Mouse (Mus musculus): ENCODE data around the gene Ptp4a2.
"Not testable (repeated sequence)": the region's sequence is repeated elsewhere in the genome, so short reads cannot be mapped to it uniquely, and the experiment has no call there.

Gene Ptp4a2

DNA sequence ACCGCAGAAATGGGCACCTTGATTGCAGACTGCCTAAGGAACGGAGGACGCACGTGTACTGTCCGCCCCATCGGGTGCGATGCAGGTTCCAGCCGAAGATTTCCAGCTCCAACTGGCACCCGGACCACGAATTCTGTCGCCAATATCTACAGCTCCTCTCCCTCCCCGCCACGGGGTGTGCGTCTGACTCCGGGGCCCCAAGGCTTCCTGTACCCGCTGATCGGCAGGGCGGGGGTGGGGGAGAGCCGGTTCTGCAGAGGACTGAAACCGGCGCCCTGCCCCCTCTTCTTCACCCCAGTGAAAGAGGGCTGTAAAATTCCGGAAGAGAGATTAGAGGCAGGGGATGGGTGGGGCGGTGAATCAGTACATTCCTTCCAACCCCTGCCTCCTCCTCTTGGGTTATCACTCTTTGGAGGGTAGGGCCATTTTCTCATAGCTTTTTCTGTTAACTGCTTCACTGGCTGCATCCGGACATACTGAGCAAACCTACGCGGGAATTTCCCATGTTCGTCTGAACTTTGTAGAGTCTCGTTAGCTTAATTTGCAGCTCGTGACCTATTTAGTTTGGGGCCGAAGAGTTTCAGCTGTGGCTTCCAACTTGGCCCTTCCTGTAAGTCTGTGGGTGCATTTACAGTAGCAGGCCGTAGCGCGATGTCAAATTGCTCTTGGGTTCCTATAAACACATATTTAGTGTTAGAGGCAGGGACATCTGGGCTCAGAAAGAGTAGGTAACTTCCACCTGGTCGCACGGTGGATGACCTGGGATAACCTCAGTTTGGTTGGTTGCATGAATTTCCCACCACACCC lies at the start of gene Ptp4a2:
TSS of gene Ptp4a2 (plus strand) at position 422 of the 807 bp plus-strand sequence.
- no peak for ATAC-seq (ENCODE audit: insufficient number of reproducible peaks, low FRiP score, low TSS enrichment)

DNA sequence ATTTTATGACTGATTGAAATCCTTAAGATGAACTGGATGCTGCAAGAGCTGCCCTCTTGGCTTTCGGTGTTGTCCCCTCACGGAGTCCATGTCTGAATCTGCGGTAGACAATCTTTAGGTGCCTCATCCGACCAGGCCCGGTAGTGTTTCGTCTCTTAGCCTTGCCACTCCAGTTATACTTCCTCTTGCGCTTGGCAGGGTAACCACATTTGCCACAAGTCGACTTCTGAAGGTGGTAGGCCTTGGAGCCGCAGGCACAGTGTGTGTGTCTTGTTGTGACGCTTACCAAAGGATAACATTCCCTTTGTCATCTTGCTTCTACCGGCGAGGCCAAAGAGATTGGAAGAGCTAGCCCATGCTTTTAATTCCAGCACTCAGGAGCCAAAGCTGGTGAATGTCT lies 49.4 kb upstream of the Ptp4a2 start:
- no peak for ATAC-seq (ENCODE audit: insufficient number of reproducible peaks, low FRiP score, low TSS enrichment)

DNA sequence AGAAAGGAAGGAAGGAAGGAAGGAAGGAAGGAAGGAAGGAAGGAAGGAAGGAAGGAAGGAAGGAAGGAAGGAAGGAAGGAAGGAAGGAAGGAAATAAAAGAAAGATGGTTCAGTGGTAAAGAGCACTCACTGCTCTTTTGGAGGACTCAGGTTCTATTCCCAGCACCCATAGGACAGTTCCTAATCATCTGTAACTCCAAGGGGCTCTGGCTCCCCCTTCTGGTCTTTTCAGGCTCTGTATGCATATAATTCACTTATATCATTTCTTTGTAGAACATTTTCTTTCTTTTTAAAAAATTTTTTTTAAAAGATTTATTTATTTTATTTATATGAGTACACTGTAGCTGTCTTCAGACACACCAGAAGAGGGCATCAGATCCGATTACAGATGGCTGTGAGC lies 48.5 kb upstream of the Ptp4a2 start:
- not testable (repeated sequence) for ATAC-seq (ENCODE audit: insufficient number of reproducible peaks, low FRiP score, low TSS enrichment)

DNA sequence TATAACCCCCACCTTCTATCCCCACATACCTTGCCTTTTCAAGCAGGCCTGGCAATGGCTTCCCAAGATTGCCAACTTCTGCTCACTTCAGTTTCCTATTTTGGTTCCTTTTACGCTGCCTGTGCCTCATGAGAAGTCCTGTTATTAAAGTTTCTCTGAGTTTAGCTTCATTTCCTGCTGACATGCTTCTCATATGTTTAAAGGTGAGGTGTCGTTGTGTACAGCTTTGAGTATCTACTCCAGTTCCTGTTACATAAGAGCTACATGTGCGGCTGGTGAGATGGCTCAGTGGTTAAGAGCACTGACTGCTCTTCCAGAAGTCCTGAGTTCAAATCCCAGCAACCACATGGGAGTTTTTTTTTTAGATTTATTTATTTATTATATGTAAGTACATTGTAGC lies 45.7 kb upstream of the Ptp4a2 start:
- ATAC-seq (ENCODE audit: insufficient number of reproducible peaks, low FRiP score, low TSS enrichment), result no peak

DNA sequence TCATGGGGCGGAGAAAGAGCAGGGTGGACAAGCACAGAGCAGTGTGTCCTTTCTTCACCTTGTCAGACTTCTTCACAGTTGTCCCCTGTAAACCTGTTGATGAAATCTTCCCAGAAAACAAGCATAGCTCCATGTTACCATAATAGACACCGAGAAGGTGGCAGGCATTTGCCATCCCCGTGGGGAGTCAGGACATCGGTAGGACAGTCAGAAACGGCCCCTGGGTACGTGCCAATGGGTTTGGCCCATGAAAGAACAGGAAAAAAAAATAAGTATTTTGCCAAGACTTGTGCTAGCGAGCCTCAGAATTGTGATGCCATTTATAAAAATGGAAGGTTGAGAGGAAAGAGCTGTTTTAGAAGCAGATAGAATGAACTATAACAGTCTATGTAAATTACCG lies 43.2 kb upstream of the Ptp4a2 start:
- ATAC-seq (ENCODE audit: insufficient number of reproducible peaks, low FRiP score, low TSS enrichment), result no peak

DNA sequence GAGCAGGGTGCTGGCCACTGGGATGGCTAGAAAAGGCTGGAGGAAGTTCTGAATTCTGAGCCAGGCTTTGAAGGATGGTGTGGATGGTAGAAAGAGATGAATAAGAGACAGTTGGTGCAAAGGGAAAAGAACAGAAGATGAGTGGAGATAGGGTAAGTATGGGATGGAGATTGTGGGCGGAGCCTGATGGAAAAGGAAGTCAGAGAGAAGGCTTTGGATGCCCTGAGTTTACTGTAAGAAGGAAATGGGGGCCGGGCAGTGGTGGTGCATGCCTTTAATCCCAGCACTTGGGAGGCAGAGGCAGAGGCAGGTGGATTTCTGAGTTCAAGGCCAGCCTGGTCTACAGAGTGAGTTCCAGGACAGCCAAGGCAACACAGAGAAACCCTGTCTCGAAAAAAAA lies 42.3 kb upstream of the Ptp4a2 start:
- ATAC-seq (ENCODE audit: insufficient number of reproducible peaks, low FRiP score, low TSS enrichment), result not testable (repeated sequence)

DNA sequence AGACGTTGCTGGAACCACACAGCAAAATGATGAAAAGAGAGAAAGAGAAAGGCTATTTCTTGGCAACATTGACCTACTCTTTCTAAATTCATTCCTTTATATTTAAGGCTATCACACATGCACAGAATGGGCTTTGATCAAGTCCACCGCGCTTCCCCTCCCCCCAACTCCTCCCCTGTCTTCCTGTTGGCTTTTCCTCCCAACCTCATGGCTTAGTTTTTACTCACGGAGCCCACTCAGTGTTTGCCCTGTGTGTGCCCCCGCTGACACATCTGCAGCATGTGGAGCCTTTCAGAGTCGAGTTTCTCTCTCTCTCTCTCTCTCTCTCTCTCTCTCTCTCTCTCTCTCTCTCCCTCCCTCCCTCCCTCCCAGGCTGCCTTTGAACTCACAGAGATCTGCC lies 40.4 kb upstream of the Ptp4a2 start:
- ATAC-seq (ENCODE audit: insufficient number of reproducible peaks, low FRiP score, low TSS enrichment), result no peak

DNA sequence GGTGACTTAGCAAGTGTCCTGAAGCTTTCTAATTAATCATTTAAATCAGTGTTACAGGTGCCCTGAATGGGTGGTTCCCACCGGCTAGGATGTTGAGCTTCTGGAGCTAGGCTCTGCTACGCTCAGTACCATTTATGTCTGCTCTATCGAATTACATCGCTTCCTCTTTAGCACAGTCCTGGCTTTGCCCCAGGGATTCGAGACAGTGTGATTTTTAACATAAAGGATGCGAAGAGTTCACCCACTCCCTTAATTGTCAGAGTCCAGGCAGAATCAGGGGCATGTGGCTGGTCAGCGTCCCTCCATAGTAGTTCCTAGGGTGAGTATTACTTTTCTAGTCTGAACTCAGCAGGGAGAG lies 39.7 kb upstream of the Ptp4a2 start:
- ATAC-seq (ENCODE audit: insufficient number of reproducible peaks, low FRiP score, low TSS enrichment), result no peak

DNA sequence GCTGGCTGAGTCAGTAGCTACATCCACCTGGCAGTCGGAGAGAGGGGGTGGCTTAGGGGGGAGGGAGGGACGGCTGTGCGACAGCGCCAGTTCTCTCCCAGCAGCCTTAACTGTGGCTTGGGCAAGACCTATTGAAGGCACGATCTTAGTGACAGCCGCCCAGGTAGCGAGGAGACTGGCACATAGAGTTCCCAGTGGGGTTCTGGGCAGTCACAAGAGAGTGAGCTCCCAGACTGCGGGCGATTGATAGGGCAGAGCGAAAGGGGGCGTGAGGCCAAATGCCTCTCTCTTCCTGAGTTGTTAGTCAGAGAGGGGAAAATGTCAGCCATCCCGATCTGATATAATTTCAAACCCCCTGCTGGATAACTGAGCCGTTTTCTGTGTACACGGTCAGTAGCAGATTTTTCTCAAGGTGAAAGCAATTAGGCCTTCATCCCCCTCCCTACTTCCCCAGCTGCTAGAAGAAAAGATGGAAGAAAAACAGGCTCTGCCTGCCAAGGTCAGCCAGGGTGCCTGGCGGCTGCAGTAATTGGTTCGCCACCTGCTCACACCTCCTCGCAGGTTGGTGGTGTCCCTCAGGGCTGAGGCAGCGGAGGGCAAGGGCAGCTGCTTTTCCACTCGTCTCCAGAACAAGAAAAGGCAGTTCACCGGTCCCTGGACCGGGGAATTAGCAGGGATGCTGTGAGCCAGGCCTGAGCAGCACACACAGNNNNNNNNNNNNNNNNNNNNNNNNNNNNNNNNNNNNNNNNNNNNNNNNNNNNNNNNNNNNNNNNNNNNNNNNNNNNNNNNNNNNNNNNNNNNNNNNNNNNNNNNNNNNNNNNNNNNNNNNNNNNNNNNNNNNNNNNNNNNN lies 39.1 kb upstream of the Ptp4a2 start:
- peak; percentile 15; the same call in 1 of the 2 replicates for ATAC-seq (ENCODE audit: insufficient number of reproducible peaks, low FRiP score, low TSS enrichment)

DNA sequence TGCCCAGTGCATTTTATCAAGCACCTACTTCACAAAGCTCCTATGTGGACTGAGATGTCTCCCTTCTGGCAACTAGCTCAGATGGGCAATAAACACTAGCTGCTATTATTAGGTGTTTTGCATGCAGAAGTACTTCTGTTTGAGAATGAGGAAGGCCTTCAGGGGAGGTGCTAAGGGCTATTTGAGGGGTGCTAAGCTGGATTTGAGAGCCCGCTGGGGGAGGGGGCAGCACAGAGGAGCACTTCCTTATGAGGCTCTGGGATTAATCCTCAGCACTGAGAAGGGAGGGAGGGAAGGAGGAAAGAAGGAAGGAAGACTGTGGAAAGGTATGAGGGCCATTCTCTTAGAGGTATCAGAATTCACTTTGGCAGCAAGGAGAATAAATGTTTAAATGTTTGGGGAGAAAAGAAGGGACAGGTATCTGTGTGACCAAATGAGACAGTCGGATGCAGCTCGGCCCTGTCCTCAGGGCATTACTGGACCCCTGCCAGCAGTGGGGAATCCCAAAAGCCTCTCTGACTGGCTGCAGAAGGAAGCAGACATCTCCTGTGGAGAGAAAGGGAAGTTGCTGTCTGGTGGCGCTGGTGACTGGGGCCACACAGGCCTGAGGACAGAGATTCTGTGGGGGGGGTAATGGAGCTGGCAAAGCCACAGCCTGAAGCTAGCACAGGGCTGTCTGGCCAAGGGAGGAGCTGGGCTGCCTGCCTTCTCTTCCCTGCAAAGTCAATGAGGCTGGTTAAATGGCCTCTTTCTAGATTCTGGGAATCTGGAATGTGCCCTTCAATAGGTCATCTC lies 28.9 kb upstream of the Ptp4a2 start:
- ATAC-seq (ENCODE audit: insufficient number of reproducible peaks, low FRiP score, low TSS enrichment), result no peak

DNA sequence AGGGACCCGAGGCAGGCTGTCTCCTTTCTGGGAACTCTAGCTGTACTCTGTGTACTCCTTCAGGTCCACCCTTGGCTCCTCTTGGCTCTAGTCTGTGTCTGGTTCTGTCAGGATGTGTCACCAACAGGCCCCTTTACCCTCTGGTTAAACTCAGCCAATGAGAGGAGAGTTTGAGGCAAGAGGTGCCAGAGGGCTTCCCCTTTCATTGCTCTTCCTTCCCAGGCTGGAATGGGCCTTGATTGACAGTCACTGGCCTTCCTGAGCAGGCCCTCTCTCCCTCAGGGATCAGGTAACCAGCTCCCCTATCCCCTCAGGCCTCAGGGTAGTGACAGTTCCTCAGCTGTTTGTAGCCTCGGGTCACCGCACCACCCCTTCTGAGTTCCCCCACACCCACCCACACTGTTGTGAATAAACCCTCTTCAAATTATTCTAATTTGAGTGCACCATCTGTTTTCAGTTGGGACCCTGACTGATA lies 28.1 kb upstream of the Ptp4a2 start:
- ATAC-seq (ENCODE audit: insufficient number of reproducible peaks, low FRiP score, low TSS enrichment), result no peak

DNA sequence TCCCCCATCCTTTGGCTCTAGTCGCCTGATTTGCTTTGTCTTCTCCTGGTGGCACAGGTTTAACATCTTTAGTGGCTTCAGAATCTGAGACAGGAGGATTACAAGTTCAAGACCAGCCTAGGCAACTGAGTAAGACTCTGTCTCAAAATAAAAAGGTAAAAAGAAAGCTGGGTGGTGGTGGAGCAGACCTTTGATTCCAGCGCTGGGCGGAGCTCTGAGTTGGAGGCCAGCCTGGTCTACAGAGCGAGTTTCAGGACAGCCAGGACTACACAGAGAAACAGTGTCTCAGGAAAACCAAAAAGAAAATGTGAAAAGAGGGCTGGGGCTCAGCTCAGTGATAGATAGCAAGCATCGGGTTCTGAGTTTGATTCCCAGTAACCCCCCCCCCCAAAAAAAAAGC lies 27.5 kb upstream of the Ptp4a2 start:
- ATAC-seq (ENCODE audit: insufficient number of reproducible peaks, low FRiP score, low TSS enrichment), result no peak

DNA sequence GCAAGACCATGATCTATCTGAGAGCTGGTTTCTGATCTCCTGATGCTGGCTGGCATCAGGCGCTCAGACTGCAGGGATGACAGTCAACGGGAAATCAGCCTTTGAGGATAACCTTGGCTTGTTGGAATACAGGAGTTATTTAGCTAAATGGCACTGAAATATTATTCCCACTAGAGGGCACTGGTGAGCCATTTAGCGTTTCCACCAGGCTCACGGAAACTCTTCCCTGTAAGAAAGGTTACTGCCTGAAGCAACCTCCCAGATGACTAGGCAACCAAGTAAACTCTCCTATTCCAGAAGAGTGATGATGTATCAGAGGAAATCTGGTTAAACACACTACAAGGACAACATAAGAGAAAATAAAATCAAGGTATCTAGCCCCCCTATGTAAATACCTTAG lies 25.8 kb upstream of the Ptp4a2 start:
- ATAC-seq (ENCODE audit: insufficient number of reproducible peaks, low FRiP score, low TSS enrichment), result no peak

DNA sequence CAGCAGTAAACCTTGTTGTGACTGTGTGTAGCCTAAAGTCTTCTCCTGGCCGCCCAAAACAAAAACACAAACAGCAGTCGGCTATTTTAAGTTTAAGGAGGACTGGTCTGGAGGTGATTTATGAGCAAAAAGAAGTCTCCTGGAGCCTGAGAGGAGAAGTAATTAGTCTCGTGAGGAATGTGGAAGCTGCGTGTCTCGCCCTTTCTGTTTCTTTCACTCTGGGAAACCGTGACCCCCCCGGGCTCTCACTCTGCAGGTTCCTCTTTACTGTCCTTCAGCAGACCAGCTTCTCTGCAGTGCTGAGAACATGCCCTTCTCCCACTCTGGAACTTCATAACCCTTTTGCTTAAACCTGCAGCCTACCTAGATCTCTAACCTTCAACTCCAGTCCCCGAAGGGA lies 22.3 kb upstream of the Ptp4a2 start:
- ATAC-seq (ENCODE audit: insufficient number of reproducible peaks, low FRiP score, low TSS enrichment), result no peak

DNA sequence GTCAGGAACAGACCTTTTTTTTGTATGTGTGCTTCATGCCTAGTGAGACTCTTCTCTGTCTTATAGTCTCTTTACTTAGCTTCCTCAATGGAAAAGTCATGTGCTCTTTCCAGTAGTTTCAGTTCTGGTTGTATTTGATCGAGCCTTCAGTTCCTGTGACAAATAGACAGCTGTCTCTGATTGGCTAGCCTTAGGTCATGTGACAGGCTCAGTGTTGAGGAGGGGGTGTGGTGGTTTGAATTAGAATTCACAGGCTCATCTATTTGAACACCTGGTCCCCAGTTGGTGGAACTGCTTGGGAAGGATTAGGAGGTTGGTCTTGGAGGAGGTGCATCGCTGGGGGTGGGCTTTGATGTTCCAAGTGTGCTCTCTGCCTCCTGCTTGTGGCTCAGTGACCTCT lies 21.4 kb upstream of the Ptp4a2 start:
- no peak for ATAC-seq (ENCODE audit: insufficient number of reproducible peaks, low FRiP score, low TSS enrichment)

DNA sequence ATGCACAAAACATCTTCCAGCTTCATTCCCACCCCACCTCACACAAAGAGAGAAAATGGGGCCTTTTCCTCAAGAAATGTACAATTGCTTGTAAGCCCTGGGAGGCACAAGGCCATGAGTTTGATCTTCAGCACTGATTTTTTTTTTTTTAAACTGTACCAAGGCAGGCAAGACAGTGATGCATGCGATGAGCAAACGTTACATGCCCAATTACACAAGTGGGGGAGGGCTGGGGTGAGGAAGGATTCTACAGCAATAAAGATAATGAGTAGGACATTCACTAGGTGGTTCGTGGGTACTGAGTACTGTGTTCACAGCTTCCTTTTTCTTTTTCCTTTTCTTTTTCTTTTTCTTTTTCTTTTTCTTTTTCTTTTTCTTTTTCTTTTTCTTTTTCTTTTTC lies 20.5 kb upstream of the Ptp4a2 start:
- ATAC-seq (ENCODE audit: insufficient number of reproducible peaks, low FRiP score, low TSS enrichment), result no peak

DNA sequence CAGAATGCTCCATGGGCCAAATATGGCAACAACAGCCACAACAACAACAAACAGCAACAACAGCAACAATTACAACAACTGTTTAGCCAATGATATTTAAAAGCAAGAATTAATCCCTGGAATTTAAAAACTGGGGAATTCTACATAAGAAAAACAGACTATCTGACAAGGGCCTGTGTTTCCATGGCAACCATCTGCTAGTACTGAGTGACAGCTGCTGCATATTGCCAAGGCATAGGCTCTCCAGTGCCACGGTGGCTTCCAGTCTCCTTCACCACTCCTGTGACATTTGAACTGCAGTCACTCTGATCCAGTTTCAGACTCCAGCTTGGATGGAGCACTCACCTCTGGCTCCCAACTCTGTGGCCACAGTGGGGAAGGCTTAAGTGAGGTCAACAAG lies 19.6 kb upstream of the Ptp4a2 start:
- no peak for ATAC-seq (ENCODE audit: insufficient number of reproducible peaks, low FRiP score, low TSS enrichment)

DNA sequence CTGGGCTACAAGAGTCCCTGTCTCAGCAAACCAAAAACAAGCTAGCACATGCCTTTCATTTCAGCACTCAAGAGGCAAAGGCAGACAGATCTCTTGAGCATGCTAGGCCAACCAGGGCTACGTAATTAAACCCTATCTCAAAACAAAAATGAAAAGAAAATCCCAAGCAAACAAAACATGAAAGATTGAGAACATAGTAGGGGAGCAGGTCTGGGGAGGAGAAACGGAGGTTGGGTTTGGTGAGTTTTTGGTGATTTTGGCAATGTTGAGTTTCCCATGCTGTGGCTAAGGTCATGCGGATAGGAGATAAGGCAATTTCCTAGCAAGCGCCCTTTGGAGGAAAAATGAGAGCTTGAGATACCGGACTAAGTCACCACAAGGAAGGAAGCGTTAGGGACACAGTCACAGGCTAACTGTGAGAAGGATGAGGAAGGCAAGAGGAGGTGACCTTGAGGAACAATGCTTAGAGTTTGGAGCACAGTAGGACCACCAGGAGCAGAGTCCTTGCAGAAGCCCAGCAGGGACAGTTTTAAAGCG lies 18.3 kb upstream of the Ptp4a2 start:
- ATAC-seq (ENCODE audit: insufficient number of reproducible peaks, low FRiP score, low TSS enrichment), result no peak

DNA sequence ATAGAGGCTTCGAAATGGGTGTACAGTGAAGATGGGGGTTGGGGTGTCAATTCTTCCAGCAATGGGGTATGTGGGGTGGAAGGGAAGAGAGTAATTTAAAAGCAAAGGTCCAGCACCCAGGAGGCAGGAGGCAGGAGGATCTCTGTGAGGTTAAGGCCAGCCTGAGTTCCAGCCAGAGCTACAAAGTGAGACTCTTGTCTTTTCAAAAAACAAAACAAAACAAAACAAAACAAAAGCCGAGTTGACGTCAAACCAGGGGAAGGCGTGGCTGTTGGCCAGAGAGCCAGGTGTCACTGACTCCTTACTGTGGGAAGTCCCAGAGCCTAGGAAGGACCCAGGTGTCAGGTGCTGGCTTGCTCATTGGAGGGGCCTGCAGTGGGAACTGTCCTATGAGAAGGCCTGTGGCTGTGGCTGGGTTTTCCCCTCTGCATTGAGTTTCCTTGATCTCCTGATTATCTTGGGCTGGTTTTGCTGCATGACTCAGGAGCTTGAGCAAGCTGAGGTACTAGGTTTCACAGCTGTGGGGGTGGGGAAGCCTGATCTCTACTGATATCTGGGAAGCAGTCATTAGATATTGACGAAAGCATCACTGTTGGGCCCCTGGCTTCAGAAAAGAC lies 17.2 kb upstream of the Ptp4a2 start:
- no peak for ATAC-seq (ENCODE audit: insufficient number of reproducible peaks, low FRiP score, low TSS enrichment)
